Mouse (Mus musculus) kidney, adult 18-20 months (tissue): ENCODE data around the gene Casq1.
"Not testable (repeated sequence)": the region's sequence is repeated elsewhere in the genome, so short reads cannot be mapped to it uniquely, and the experiment has no call there.

Source experiments
- DNase-seq: peaks from one replicate; pipeline ENCODE4 v3.0.0; 2021

Gene Casq1

DNA sequence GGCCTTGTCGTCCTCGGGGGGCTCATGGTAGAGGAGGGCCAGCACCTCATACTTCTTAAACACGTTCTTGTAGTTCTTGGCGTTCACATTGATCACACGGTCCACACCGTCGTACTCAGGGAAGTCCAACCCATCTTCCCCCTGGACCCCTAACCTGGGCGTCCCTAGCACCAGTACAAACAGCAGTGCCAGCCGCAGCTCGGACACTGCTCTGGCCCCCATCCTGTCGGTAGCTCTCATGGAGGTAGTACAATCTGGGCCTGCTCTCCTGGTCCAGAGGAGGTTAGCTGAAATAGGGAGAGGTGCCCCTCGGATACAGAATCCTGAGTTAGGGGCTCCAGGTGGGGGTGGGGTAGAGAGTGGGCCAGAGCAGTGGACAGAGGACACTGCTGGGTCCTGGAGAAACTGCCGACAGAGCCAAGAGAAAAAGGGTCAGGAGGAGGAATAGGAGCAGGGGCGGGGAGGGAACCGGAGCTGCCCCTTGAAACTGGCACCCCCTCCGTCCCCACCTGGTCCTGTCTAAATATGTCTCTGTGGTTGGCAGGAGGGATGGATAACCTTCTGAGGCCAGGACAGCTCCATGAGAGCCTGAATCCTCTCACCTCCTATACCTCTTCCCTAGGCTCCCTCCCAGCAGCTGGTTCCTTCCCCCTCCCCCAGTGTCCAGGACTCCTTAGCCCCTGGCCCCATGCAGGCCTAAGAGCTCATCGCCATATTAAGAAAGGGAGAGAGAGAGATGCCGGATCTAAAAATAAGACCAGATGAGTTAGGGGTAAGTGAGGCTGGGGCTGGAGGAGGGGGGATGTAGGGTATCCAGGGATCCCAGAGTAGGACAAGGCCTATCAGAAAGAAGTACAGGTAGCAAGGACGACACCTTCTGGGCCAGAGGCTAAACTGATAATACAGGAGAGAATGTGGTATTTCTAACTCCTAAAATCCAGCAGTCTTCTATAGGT lies at the start of gene Casq1:
Casq1 (minus strand) TSS at position 418 of the 956 bp plus-strand sequence.
- DNase-seq = no peak

DNA sequence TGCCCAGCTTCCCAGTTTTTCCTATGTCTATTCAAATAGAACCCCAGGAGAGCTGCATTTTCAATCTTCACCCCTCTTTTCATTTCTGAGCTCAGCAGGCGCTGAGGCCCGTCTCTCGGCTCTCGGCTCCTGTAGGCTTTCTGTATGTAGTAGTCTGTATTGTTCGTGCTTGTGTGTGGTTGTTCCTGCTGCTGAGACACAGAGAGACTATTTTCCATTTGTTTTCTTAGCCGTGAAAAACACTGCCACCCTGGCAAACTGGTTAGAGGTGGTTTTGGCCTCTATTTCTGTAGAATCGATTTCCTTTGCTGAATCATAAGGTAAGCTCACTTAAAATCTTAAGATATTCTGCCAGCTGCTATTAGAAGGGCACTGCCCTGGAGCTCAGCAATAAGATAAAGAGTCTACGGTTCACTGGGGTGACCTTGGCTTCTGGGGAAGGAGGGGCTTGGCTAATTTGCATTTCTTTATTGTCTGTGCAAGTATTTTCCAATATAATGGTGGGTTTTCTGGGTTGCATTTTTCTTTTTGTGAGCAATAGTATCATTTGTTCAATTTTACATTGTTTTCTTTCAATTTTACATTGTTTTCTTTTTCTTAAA lies 41.9 kb upstream of the Casq1 start, which contains the start of gene Igsf8:
Igsf8 (plus strand) TSS at position 165 of the 602 bp plus-strand sequence.
- DNase-seq = no peak

GRCm38 (mm10) chr1:172258314-172258713 lies 38.6 kb upstream of the Casq1 start, which contains the start of gene Atp1a4:
TSS of gene Atp1a4 (minus strand) at chr1:172258414.
- DNase-seq = no peak

DNA sequence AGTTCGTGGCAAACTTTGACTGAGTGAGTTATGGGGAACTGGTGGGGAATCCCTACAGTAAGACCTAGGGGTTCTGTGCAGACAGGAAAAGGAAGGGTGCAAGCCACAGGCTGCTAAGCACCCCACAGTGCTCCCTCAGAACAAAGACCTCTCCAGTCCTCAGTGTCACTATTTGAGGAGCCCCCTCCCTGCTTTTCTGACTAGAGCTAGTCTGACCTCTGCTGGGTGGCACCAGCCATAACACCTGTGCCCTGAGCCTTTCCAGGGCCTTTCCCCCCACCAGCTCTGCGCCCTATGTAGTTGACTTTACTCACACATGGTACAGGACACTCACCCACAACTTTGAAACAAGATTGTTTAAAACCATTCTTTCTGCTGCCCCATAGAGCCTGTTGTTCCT lies 28.0 kb upstream of the Casq1 start:
- peak; percentile 22 for DNase-seq

DNA sequence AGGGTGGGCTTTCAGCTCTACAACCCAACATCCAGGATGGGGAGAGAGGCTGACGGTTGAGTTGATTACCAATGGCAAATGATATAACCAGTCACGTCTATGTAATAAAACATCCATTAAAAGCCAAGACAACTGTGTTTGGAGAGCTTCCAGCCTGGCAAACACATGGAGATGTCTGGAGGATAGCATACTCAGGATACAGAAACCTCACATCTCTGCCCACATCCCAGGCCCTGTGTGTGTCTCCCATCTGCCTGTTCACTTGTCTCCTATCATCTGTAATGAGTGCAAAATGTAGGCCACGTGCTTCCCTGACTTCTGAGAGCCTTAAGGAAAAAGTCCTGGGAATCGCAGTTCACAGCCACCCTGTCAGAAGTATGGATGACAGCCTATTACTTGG lies 27.5 kb upstream of the Casq1 start:
- DNase-seq = no peak

GRCm38 (mm10) chr1:172244645-172245044 lies 25.0 kb upstream of the Casq1 start:
- DNase-seq = not testable (repeated sequence)

DNA sequence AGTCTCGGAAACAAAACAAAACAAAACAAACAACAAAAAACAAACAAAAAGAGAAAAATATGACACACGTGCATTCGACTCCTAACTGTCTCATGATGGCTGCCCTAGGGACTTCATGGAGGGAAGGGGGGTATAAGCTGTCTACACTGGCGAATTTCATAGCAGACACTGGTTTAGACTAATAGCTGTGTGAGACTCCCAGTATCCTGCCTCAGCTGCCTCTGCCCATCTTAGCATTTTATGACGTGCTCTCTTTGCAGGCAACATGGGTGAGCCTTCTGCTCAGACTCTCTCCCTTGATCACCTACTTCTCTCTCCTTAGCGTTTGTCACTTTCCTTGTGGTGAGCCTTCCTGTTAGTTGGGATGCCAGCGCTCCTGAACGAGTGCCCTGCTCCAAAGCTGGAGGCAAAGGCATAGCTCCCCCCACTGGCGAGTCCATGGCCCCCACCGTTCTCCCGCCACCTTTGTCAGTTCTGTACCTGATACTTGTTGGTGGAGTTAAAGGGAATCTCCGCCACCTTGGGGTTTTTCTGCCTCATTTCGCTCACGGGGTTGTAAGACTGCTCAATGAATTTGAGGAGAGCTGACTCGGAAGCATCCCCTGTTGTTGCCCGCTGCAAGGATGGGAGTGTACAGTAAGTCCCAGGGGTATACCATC lies 24.0 kb upstream of the Casq1 start:
- no peak for DNase-seq

GRCm38 (mm10) chr1:172242401-172242800 lies 22.7 kb upstream of the Casq1 start:
- peak; percentile 60 for DNase-seq

GRCm38 (mm10) chr1:172240945-172241708 lies 21.5 kb upstream of the Casq1 start:
- DNase-seq = no peak

DNA sequence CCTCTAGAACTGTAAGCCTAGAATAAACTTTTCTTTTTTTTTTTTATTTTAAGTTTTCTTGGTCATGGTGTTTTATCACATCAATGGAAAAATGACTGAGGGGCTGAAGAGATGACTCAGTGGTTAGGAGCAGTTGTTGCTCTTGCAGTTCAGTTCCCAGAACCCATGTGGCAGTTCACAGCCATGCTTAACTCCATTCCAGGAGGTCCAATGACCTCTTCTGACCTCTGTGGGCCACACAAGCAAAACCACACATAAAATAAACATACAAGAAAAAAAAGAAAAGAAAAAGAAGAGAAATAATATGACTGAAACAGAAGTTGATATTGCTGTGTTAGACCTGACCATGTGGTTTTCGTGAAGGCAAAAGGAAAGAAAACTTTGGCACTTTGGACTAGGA lies 9.5 kb upstream of the Casq1 start:
- no peak for DNase-seq

DNA sequence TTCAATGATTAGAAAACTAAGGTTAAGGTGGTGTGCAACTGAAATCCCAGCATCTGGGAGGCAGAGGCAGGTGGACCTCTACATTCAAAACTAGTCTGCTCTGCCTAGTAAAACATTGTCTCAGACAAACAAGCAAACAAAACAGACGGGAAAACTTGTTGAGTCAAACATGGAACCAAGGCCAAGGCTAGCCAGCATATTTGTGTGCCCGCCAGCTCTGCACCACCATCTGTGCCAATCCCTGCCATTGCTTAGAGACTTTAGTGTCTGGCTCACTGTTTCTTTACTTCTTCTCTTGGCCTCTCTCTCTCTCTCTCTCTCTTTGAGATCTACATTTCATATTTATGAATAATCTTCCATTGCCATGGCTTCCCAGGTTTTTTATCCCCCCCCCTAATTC lies 8.5 kb upstream of the Casq1 start:
- no peak for DNase-seq

DNA sequence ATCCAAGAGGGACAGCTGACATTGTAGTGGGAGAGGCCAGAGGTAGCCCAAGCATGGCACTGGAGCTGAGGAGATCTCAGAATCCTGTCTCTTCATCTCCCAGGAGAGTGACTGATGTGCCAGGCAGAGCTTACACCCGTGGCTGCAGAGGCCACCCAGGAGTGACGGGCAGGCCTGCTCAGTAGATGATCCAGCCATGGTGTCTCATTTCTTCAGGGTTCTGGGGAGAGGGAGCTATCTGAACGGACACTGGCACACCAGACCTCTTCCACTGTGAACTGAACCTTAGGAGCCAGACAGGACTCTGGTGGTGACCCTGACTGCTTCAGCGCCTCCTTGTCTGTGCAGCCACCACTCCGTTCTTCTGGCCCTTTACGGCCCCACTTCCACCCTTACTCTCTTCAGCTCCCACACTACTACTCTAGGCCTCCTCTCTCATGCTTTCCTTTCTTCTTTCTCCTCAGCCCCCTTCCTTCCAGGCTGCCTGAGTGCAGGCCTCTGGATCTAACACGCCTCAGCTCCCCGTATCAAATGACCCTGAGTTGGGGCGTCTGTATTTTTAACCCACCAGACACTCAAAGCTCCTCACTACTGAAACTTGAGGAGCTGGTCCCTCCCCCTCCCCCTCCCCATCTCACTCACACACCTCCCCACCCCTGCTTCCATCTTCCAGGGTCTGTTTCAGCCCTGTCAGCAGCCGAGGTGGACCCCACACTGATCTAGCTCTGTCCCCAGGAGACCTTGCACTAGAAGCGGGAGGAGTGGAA lies 1.8 kb upstream of the Casq1 start:
- DNase-seq = no peak

GRCm38 (mm10) chr1:172220414-172220813 lies 746 bp upstream of the Casq1 start:
- DNase-seq = peak; percentile 67

- no peak for DNase-seq
These were observed 1.3 kb downstream of the Casq1 start for GRCm38 (mm10) chr1:172218164-172218910.

- DNase-seq = peak; percentile 93
These were observed 2.5 kb downstream of the Casq1 start for GRCm38 (mm10) chr1:172217148-172217547.

DNA sequence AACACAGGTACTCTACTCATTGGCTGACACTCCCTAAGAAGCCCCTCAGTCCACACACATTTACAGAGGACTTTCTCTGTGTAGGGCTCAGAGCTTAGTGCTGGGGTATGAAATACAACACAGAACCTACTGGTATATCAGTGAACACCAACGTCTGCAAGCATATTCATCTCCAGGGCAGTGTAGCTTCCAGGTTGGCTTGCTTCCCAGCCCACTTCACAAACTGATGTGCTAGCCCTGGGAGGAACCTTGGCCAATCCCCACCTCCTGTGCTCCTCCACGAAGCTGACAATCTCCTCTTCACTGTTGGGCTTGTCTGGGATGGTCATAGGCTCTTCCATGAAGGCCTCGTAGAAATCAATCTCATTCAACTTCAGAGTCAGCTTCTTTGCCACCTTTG lies 4.9 kb downstream of the Casq1 start:
- no peak for DNase-seq

- no peak for DNase-seq
These were observed 5.9 kb downstream of the Casq1 start for GRCm38 (mm10) chr1:172213771-172214170.

GRCm38 (mm10) chr1:172212776-172213175 lies 6.9 kb downstream of the Casq1 start:
- no peak for DNase-seq

GRCm38 (mm10) chr1:172207111-172207584 lies 12.5 kb downstream of the Casq1 start:
- no peak for DNase-seq

- DNase-seq = peak; percentile 82
These were observed 13.3 kb downstream of the Casq1 start, which contains the start of gene Pea15a for GRCm38 (mm10) chr1:172206141-172206917. TSS of gene Pea15a (minus strand) at chr1:172206804.
